Mouse (Mus musculus) left cerebral cortex, adult 9 months (tissue): Measurements from ENCODE around the gene Jun.

Experiments used
- DNase-seq, 2 experiments: peaks; one replicate each; pipeline ENCODE4 v3.0.0; 2022; ENCODE audit warnings: low spot score in 2 of 2

Jun gene

DNA sequence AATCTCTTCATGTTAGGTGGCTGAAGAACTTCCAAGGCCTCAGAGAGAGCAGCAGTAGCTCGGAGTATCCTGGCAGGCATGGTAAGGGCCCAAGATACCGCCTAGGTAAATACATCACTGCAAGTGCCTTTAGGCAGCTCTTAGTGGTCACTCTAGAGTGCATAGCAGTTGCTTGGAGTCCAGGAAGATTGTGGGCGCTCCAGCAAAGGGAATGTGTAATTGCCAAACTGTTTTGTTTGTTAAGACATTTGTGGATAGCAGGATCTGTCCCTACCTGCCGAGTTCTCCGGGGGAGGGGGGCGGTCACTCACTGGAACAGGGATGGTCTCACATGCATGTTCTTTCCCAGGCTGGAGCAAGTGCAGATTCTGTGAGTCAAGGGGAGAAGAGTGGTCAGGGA lies 22.3 kb upstream of the Jun start:
- no peak for DNase-seq

DNA sequence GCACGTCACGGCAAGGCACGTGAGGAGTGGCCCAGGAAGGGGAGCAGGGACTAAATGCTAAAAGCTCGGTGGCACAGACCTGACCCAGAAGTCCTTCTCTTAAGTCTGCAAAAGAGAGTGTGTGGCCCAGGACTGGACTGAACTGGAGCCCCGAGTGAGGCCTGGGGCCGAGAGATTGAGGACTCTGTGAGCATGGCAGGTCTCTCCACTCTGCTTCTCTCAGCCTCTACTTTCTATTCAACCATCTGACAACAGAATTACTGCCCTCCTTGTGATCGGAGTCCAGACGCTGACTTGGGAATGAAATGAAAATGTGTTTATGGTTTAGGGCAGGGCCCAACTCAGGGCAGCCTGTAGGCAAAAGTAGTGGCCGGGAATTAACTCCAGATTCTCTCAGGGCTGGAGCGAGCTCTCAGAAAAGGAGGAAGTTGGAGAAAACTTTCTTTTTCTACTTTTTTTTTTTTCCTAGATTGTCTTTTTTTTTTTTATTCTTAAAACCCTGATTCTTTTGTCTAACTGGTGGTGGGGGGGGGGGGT lies 21.3 kb upstream of the Jun start:
- DNase-seq = no peak

DNA sequence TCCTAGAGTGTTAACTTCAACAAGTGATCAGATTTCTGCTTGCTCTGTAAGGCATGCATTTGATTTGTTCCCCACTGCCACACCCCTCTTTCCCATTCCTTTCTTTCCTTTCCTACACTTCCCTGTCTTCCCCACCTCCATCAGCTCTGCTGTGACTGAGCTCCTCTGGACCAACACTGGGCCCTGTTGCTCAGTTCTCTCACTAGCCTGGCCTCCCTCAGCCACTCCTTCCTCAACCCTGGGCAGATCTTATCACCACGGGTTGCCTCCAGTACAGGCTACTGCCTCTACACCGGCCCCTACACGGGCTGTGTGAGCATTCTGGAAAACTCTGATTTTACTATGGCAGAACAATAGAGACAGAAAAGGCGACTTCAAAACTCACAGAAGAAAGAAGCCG lies 18.4 kb upstream of the Jun start:
- no peak for DNase-seq

DNA sequence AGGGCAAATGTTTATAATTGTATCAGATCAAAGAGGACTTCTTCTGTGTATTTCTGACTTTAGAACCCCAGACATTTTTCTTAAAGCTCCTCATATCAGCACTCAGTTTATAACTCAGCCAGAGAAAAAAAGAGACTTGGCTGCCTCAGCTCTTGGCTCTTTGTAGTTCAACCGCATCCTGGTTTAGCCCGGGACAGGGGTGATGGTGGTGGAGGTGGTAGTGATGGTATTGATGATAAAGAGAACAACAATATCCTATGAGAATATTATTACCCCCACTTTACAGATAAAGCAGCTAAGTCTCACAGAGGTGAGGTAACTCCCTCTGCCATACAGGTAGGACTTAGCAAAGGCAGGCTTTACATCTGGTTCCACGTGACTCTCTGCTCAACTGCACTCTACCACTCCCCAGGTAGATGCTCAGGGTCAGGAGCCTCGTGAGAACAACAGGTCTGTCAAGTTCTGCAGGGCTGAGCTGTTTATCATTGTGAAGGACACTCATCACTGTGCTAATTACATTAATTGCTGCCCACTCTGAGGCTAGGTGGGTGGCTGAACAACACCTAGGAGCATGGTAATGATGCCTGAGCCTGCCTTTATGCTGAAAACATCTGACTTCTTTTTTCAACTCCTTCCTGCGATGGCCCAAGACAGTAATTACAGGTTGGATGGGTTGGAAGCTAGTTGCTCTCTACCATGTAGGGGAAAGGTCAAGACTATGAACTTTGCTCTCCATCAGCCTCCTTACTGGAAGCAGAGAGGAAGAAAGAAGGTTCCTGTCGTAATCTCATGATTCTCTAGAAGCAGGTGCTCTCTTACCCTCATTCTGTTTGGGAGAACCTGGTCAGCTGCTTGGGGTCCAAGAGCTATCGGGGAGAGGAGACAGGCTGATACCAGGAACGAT lies 16.3 kb upstream of the Jun start:
- no peak for DNase-seq

DNA sequence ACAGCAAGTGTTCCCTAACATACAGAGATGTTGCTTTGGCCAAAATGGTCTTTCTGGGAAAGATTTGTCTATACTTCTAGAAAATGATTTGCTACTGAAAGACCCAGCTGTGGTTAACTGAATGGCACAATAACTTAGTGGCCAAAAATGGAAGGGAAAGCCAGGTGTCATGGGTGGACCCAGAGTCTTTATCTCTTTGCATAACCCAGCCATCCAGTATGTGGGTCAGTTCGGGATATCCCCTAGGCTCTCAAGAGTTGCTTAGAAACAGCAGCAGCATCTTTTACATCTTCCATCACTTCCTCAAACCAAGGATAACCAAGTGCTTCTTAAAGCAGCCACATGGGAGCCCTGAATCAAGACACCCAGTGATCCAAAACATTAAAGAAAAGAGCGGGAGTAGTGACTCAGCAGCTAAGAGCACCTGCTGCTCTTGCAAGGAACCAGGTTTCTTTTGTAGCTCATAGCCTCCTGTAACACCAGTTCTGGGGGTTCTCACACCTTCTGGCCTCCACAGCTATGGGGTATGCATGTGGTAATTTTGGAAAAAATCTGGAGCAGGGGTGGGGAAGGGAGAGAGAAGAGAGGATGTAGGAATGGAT lies 11.7 kb upstream of the Jun start:
- DNase-seq = no peak

DNA sequence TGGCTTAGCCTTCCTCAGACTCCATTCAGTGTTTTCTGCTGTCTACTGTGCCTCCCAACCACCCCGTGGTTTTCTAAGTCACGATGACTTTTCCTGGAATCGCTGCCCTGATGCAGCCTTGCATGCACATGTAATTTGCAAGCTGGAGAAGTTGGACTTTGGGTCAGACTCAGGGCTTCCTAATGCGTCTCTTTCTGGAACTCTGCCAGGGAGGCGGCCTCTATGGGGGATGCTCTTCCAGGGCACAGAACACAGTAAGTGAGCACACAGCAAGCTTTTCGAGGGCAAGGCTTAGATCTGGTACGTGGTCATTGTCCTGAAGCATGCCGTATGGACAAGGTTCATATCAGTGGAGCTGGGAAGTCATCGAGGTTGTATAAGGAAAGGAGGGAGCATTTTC lies 10.9 kb upstream of the Jun start:
- no peak for DNase-seq

DNA sequence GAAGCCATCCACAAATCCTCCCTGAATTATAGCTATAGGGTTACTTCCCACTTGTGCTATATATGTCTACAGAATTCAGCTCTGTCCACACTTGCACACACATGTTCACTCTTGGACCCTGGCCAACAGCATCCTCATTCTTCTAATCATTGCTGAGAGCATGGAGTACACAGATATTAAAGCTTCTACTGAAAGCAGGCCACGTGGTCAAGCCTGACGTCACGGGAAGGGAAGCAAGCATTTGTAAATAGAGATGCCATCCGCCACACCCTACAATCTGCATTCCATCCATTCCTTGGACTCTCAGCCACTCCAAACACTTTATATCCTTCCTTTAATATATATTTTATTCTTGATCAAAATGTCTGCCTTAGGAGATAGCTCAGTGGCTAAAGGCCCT lies 5.2 kb upstream of the Jun start:
- no peak for DNase-seq

DNA sequence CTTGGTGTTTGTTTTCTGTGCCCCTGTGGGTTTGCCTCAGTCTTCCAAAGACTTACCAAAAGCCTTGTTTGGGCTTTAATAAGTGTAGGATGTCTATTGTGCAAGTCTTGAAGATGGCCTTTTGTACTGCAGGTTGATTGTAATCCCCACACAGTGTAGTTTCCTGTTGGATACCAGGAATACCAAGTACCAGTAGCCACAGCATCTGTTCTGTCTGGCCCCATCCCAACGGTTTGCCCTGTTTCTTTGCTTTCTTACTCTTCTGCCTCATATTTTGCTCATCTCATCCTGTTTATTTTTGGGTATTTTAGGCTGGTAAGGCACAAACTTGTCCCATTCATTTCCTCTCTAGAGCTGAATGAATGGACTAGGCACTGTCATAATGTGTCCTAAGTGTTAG lies 3.3 kb upstream of the Jun start:
- DNase-seq = no peak

DNA sequence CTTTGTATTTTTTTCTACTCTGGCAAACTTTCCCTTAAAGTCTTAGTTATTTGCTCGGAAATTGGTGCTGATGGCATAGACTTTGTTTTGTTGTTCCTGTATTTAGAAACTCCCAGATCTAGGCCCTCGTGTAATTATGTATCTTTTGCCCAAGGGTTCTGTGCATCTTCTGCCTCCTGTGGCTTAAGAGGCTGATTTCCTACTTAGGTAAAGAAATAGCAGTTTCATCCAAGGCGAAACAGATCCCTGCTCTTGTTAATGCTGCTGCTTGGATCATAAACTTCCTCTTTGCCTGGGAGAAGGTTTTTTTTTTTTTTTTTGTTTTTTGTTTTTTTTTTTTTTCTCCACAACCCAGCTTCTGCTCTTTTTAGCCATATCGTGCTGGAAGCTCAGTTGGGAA lies 2.3 kb upstream of the Jun start:
- DNase-seq = no peak

DNA sequence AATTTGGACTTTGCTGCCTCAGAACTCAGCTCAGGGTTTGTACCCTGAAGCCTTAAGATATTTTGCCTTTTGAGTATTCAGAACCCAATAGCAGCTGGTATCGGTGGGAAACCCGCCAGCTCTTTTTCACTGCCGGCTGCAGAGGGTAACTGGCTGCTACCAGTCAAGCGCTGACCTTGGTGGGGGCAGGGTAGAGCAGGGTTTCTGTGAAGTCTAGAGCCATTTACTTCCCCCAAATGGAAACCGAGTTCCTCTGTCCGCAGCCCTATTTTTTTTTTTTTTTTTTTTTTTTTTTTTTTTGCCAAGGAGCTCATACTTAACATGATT lies 1.7 kb upstream of the Jun start:
- DNase-seq = peak in 1 of 2 experiments; percentile 62

DNA sequence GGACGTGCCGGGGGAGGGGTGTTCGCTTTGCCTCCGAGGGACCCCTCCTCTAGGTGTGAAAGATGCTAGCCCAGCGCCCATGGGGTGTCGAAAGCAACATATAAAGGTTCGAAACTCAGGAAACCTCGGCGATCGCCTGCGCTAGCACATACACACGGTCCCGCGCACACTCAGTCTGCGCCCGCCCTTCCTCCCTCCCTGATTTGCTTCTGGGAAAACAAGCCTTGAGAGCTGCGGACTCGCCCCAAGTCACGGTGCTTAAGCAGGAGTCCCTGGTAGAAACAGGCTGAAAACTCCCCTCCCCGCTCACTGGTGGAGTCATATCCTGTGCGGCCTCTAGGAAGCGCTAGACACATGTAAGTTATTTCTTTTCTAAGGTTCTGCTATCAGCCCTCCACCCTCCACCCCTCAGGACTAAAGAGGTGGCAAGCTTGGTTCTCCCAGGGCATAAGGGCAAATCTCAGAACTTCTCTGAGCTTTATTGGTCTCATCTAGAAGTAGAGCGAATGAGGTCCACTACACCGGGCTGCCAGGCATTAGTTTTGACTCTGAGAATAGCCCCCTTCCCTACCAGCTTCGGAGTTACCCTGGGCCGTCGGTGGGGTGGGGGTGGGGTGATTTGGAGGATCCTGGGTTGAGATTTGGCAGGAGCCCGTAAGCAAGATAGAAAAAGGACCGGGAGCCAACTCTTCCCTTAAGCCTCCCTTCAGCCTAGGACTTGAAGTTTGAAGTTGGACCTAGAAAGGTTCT lies 1.2 kb upstream of the Jun start:
- peak; percentile 89 to 98 for DNase-seq

DNA sequence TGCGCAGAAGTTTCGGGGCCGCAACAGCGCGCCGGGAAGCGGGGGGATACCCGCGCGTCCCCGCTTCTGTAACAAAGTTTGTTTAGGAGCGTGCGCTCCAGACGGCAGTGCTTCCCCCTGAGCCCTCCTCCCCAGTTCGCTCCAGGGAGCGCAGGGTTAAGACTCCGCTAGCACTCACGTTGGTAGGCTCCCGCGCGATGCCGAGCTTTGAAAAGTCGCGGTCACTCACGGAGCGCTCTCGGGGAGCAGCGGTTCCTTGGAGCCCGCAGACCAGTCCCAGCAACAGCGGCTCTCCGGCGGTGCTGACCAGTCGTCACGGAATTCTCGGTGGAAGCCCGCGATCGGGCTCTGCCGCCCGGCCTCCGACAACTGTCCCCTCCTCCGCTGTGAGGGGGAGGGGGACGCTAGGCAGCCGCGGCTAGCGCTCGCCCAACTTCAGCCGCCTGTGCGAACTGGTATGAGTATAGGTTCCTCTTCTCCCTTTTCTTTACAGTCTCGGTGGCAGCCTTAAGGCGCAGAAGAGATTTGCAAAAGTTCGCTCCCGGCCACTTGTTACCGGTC lies 631 bp downstream of the Jun start:
- no peak for DNase-seq

DNA sequence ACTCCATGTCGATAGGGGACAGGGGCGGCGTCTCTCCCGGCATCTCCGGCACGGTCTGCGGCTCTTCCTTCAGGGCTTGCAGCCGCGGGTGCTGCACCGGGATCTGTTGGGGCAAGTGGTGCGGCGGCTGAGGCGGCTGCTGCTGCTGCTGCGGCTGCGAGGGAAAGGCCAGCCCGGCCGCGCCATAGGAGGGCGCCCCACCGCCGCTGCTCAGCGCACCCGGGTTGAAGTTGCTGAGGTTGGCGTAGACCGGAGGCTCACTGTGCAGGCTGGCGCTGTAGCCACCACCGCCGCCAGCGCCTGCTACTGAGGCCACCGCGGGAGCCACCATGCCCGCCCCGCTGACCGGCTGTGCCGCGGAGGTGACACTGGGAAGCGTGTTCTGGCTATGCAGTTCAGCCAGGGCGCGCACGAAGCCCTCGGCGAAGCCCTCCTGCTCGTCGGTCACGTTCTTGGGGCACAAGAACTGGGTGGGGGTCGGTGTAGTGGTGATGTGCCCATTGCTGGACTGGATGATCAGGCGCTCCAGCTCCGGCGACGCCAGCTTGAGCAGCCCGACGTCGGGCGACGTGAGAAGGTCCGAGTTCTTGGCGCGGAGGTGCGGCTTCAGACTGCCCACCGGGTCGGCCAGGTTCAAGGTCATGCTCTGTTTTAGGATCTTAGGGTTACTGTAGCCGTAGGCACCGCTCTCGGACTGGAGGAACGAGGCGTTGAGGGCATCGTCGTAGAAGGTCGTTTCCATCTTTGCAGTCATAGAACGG lies 1.3 kb downstream of the Jun start:
- peak; percentile 53 to 82 for DNase-seq

DNA sequence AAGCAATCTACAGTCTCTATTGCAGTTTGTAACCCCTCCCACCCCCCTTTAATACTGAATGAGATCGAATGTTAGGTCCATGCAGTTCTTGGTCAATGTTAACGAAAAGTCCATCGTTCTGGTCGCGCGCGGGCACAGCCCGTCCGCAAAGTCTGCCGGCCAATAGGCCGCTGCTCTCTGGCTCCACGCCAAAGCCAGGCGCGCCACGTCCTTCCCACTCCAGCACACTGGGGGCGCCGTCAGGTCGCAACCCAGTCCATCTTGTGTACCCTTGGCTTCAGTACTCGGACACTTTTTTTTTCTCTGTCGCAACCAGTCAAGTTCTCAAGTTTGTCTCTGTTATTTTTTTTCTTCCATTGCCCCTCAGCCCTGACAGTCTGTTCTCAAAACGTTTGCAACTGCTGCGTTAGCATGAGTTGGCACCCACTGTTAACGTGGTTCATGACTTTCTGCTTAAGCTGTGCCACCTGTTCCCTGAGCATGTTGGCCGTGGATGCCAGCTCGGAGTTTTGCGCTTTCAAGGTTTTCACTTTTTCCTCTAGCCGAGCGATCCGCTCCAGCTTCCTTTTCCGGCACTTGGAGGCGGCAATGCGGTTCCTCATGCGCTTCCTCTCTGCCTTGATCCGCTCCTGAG lies 2.0 kb downstream of the Jun start:
- peak in 1 of 2 experiments; percentile 61 for DNase-seq

DNA sequence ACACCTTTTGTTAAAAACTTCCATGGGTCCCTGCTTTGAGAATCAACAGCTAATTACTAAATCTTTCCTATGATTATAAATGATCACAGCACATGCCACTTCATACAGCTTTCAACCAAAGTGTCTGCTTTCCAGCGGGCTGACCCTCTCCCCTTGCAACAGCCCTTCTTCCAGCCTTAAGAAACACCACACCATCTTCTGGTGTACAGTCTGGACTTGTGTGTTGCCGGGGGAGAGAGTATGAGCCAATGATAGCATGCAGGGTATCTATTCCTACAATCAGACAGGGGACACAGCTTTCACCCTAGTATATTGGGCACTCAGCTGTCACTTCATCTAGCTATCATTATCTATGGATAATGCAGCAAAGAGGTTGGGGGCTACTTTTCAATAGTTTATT lies 2.9 kb downstream of the Jun start:
- DNase-seq = no peak

DNA sequence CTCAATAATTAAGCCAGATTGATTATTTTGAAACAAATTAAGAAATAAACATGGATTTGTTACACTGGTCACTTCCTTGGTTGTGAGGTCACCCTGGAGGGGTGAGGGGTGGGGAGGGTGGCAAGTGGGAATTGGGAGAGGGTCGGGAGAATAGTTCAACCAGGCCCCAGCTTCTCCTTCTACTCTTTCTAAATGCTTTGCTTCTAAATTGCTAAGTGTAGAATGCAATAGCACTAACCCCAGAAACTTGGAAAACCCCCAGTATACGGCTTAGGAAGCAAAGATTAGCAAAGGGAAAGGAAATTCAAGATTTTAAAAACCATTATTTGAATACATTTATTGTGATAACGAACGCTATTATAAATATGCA lies 3.3 kb downstream of the Jun start:
- DNase-seq = no peak

DNA sequence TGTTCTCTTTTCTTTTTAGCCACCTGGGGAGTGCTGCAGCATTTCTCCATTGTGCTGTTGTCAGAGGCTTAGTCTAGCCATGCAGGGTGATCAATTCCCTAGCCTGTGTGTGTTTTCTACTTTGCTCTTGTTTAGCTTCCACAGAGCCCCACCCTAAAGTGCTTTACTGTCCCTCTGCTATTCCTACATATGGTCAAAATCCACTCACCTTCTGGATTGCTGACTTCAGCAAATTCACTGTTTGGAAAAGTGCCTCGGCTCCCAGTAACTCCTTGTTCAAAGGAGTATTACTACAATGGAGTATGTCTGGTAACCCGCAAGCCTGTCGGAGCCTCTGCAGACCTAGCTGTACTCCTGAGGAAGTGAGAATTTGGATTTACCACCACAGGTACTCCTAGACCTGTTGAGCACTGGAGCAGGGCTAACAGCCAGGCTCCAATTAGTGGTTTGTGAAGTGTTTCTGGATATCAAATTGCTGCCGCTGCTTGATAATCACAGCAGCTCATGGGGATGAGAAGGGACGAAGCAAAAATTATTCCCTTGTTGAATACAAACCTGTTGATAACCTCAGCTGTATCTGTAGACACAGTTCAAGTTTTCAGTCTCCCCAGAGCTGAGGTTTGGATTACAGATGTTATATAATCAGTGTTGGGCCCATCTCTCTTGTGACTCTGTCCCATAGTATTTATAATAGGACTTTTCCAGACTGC lies 3.8 kb downstream of the Jun start:
- DNase-seq = no peak

DNA sequence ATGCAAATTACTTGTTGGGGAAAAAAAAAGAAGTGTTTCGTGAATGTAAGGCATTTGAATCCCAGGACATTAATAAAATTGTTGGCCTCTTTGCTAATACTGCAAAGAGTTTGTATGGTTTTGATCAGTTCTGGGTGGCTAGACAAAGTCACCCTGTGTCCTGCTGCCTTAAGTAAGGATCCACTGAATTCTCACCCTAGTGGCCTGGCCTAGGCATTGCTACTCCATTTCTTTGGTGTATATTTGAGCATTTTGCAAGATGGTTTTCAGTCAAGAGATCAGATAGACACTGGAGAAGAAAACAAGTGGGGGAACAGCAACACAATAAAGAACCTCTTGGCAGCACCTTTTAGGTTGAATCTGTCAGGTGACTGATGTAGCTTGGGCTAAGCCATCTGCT lies 6.9 kb downstream of the Jun start:
- no peak for DNase-seq

DNA sequence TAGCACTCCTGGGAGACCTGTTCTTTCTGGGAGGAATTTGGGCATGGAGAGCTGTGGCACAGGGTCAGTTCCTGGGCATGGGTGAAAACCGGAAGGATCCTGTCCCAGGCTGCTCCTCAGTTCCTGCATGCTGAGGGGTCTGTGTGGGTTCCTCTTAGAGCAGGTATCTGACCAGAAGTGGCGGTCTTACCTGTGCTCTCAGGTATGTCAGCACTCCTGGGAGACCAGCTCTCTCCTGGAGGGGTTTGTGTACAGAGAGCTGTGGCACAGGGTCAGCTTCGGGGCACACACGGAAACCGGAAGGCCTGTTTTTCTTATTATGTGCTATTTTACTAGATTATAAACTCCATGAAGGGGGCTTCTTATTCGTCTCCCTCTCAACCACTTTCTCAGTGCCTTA lies 7.3 kb downstream of the Jun start:
- DNase-seq = no peak

DNA sequence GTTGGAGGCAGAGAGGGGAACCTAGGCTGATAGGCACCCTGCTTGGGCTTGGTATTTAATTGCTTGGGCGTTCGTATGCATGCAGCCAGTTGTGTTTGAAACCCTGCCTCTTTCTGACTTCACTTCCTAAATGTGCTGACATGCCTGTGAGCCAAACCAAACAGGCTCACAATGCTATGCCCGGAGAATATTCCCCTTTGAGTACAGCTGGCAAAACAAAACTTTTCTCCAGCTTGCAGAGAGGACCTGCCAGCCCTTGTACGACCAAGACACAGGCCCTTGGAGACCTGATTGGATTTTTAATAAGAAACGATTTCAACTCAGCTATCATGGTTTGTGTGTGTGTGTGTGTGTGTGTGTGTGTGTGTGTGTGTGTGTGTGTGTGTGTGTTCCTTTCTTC lies 14.0 kb downstream of the Jun start:
- DNase-seq = no peak

DNA sequence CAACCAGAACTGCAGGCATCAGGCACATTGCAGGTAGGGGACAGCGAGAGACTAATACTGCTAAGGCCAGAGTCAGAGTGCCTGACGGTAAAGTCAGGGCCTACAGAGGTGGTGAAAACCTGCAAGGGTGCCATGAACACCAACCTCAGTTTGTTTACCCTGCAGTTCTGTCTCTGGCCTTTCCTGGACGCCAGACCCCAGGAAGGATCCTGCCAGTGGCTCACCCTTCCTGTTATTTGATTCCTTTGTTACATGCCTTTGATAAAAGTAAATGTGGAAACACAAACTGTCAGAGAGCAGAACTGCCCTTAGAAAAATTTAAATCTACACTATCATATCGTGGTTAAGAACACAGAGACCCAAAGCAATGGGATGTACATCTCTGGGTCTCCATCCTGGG lies 20.9 kb downstream of the Jun start:
- DNase-seq = no peak
